Mouse (Mus musculus) retina, adult 2 months (tissue): ENCODE data around the gene Rbfox3.

Experiments used
- DNase-seq: peaks from one replicate; pipeline ENCODE4 v3.0.0-alpha.2; 2012; ENCODE audit warnings: low read depth, low spot score

Rbfox3 gene

DNA sequence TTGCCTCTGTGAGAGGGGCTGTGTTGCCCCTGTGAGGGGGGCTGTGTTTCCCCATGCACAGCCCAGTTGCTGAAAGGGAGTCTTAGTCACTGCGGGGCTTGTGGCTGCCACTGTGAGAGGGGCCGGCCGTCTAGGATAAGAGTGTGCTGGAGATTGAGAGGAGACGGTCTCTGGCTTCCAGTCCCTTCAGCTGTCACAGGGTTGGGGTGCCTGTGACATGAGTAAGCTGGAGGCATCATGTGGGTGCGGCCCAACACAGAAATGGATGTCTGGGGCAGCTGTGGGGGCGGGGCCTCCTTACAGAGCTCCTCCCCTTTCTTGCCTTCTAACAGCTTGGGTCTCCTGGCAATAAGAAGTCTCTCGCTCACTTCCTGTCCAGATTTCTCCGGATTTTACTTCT, 182.0 kb downstream of the Rbfox3 start:
- no peak for DNase-seq

- DNase-seq: no peak
These were observed 182.6 kb downstream of the Rbfox3 start for GRCm38 (mm10) chr11:118728797-118729196.

DNA sequence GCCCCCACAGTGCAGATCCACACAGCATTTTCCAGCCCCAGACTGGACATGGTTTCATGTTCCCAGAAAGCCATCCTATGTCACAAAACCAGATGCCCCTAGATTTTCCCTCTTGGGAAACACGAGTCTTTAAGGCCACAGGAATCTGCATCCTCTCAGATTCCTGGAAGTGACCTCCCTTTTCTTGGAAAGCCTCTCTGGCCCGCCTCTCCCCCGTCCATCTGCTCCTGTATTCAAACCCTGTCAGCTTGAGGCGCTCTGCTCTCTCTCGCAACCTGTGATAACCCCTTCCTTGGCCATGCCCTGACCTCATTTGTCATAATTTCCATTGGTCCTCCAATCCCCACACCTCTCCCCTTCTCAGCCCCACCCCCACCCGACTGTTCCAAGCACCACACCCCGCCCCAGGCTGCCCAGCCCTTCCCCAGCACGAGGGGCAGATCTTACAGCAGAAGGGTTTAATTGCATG, 183.3 kb downstream of the Rbfox3 start:
- no peak for DNase-seq

DNA sequence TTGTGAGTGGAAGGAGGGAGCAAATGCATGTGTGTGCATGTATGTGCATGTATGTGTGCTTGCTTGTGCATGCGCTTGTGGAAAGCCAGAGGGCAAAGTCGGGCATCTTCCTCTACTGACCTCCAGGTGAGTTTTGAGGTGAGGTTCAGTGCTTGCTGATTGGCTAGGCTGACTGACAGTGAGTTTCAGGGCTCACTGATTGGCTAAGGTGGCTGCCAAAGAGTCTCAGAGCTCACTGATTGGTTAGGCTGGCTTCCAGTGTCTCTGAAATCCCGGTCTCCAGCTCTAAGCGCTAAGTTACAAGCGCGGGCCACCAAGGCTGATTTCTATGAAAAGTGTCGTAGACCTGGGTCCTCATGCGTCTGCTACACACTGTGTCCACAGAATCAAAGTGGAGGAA, 185.0 kb downstream of the Rbfox3 start:
- DNase-seq: no peak

- DNase-seq: no peak
These were observed 187.0 kb downstream of the Rbfox3 start for GRCm38 (mm10) chr11:118724423-118724822.

- no peak for DNase-seq
These were observed 188.2 kb downstream of the Rbfox3 start for GRCm38 (mm10) chr11:118723166-118723565.

- no peak for DNase-seq
These were observed 189.5 kb downstream of the Rbfox3 start for GRCm38 (mm10) chr11:118721898-118722297.

- DNase-seq: no peak
These were observed 196.5 kb downstream of the Rbfox3 start for GRCm38 (mm10) chr11:118714601-118715524.

- no peak for DNase-seq
These were observed 198.6 kb downstream of the Rbfox3 start for GRCm38 (mm10) chr11:118712761-118713160.

DNA sequence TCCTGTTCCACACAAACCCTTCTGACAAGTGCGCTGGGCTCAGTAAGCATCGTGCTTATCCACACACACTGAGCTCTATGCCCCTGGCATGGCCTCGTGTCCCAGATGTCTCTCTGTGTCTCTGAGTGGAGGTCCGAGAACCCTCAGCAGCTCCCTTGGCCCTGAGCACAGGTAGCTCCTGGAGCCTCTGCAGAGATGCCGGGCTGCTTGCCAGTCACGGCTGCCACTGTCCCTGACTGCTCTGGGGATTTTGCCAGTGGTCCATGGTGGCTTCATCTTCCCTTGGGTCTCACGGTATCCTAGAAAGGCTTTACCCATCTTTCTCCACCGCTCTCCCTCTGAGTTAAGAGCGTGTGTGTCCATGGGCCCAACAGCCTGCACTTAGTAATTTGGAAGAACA, 199.3 kb downstream of the Rbfox3 start:
- DNase-seq: no peak

GRCm38 (mm10) chr11:118710035-118710434, 201.4 kb downstream of the Rbfox3 start:
- no peak for DNase-seq

DNA sequence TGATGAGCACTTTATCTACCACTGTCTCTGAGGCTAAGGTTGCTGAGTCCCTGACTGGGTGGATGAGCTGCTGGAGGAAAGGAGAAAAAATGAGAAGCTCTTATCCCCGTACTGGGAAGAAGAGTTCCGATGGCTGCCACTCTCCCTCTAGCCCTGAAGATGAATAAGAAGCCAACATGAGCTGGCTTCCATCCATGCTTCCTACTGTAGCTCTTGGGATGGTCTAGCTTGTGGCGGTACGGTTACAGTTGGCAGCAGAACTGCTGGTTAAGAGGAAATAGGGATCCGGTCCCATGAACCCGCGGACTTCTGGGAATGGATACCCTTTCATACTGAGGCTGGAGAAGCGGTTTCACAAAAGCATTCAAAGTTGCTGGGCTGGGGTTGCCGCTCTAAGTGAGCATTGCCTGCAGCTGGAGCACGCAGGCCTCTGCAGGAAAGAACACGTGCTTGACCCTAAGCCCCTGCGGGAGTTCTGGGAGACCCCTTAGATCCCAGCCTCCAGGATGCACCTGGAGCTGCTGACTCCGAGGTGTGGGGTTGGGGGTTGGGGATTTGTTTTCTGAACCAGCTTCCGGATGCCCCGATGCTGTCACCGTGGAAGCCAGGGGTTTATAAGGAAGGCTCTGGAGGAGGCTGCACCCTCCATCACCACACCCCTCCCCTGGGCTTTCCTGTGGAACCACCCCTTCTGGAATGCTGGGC, 215.0 kb downstream of the Rbfox3 start:
- no peak for DNase-seq

DNA sequence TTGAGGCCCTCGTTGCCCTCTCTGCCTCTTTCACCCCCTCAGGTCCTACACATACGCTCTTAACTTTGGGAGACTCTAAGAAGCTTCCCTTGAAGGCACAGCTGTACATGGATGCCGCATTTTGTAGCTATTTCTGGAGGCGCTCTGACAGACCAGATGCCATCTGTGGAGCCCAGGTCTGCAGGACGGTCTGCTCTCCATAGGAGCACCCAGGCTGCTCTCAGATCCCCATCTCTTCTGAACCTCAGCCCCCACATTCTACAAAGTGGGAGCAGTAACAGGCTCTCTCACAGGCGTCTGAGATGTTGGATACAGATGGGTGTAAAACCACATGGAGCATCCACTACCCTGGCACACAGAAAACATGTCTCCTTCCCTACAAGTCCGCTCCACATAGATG, 218.1 kb downstream of the Rbfox3 start:
- no peak for DNase-seq

DNA sequence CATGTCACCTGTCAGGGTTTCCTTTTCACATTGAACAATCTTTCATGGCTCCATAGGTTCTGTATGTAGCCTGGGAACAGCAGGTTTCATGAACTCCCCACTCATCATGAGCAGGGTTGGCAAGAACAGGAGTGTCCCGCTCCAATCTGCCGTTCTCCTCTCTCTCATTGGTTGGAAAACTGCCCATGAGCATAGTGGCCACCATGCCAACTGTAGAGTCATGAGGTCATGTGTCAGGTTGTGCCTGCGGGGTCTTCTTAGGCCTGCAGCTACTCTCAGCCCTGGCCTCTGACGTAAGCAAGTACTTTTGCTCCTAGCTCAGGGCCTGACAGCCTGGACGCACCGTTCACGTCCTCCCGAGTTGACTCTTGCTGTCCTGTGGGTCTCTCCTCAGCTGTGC, 221.1 kb downstream of the Rbfox3 start:
- no peak for DNase-seq

- DNase-seq: no peak
These were observed 226.0 kb downstream of the Rbfox3 start for GRCm38 (mm10) chr11:118685397-118685796.

GRCm38 (mm10) chr11:118684665-118685064, 226.7 kb downstream of the Rbfox3 start:
- DNase-seq: no peak

DNA sequence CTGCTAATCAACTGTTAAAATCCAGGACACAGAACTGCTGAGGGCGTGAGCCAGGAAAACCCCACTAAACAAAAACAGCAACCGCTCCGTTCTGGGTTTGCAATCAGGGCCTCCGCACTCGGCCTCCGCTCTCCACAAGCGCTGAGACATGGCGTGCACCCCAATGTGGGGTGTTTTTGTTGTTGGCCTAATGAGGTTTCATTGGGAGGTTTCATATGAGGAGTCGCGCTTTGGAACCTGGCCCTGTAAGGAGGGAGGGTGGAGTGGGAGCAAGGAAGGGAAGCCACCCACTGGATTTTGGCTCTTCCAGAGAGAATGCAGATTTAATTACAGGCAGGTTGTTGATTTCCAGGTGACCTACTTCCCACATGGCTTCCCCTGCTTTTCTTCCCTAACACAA, 230.7 kb downstream of the Rbfox3 start:
- no peak for DNase-seq

DNA sequence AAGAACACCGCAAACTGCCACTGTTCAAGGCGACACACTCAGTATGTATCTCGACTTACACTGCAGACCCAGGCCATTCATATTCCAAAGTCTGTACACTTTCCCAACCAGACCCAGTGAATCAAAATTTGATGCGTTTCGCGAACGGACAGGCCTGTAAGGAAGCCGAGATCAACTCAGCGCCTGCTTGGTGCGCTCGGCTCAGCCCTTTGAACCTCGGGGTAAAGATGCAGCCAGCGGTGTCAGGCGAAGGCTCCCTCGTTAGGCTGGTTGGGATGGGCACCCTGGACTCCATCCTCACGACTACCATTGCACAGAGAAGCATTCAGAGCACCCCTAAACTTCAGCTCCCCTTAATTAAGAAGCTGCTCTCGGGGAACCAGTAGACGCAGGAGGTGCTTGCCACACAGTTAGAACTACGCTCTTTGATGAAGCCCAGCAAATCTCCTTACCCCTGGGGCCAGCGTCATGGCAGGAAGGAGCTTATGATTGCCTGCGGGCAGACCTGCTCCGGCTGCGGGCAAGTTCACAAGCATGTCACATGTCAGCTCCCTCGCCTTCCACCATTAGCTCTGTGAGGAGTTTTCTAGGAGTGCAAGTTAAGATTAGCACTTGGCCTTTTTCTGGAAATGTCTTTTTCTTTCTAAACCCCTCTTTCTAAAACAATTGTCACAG, 231.5 kb downstream of the Rbfox3 start:
- DNase-seq: no peak

DNA sequence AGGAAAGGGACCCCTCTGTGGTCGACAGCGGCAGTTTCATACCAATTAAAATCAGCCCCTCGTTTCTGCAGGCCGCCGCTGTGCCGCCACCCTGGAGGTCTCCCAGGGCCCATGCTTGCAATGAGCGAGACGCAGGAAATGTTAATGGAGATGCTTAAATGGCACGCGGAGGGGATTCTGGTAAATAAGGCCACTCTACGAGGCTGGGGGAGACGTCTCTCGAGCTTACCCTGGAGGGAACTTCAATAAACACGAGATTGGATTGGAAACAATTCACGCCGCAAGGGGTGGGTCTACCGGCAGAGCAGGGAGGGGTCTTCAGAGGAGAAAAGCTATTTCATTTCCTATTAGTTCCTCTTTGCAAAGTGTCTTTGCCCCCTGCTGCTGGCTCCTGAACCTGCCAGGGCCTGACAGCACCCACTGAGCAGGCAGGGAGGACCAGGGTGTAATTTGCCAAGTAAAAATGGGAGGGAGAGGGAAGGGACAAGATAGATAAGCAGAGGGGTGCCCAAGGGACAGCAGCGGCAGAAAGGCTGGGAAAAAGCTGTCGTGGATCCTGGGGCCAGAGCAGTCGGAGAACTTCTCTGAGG, 232.8 kb downstream of the Rbfox3 start:
- DNase-seq: no peak

GRCm38 (mm10) chr11:118677277-118677676, 234.1 kb downstream of the Rbfox3 start:
- DNase-seq: no peak

DNA sequence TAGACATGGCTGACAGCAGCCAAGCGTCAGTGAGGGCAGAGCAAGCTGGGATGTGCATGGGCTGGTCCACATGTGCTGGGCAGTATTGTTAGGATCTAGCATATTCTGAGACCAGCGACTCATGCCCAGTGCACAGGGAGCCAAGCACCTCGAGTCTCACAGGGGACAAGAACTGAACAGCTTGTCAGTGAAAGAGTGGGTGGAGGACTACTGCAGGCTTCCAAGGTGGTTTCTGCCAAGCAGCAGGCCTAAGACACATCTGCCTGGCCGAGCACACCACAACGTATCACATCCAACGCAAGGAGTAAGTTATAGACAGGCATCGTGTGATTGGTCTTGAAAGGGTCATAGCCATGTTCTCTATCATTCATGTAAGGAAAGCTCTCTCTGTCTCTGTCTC, 235.0 kb downstream of the Rbfox3 start:
- no peak for DNase-seq

GRCm38 (mm10) chr11:118671958-118672357, 239.4 kb downstream of the Rbfox3 start:
- no peak for DNase-seq
